Mouse (Mus musculus): ENCODE measurements around the gene Cct5. TPM values are rescaled to one million over a fixed set of nuclear protein-coding genes. Genes with fewer than 3 reads are reported as not detected.

The Cct5 gene
- polyA plus RNA-seq, 1 experiment from 2014 or later: 574 TPM

DNA sequence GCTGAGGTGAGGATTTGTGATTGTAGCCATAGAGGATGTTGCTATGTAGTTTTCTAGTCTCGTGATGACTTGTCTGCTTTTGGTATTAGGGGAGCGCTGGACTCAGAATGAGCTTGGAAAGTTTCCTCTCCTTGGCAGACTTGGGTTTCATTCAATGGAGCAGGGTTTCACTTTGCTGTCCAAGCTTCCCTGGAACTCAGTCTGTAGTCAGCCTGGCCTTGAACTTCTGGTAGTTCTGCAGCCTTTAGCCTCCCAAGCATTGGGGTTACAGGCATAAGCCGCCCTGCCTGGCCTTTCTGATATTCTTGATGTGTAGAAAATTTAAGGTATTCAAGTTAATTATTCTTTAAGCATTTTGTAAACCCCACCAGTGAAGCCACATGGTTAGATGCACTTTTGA, 28.0 kb upstream of the Cct5 start:
- 95% methylated on average over 3 of the region's 3 CpGs for whole genome bisulfite sequencing
- 0 out of 2 replicates have a peak, but pooled peaks cover 1% of the 10 kb centered on the region for H3K36me3 ChIP-seq (ENCODE audit: insufficient read depth, low read length)
- H3K9ac ChIP-seq (replicated peaks; ENCODE audit: low read length): no peak overlapping the region
- no peak overlapping the region for H3K27ac ChIP-seq (ENCODE audit: low read length)
- peaks cover 24% of the 10 kb centered on the region; the same call in 1 of the 2 replicates for H3K4me1 ChIP-seq (ENCODE audit: insufficient read depth, low read length)
- no peaks in the 10 kb centered on the region for H3K27me3 ChIP-seq (ENCODE audit: insufficient read depth, low read length)
- H3K4me3 ChIP-seq (ENCODE audit: low read length): no peak overlapping the region
- no peak for ATAC-seq (ENCODE audit: low FRiP score, low TSS enrichment)
- no peaks in the 10 kb centered on the region for H3K9me3 ChIP-seq (ENCODE audit: low read length)
- H3K4me2 ChIP-seq (replicated peaks; ENCODE audit: low read depth, low read length): no peak overlapping the region

DNA sequence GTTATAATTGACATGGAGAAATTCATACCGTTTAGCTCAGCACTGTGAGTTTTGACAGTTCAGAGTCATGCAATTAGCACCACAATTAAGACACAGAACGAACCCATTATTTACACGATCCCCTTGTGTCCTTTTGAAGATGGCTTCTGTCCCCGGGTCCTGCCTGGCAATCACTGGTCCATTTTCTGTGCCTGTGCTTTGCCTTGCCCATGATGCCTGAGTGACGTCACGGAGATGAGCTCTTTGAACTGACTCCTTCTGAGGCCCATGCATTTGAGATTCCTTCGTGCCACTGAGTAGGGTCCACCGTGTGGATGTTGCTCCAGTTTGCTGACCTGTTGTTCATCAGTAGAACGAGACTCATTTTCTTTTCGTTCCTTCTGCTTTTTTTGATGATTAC, 26.6 kb upstream of the Cct5 start:
- H3K27me3 ChIP-seq (ENCODE audit: insufficient read depth, low read length): no peaks in the 10 kb centered on the region
- H3K4me2 ChIP-seq (replicated peaks; ENCODE audit: low read depth, low read length): no peak overlapping the region
- H3K9ac ChIP-seq (replicated peaks; ENCODE audit: low read length): no peak overlapping the region
- H3K36me3 ChIP-seq (ENCODE audit: insufficient read depth, low read length): 0 out of 2 replicates have a peak, but pooled peaks cover 6% of the 10 kb centered on the region
- H3K4me1 ChIP-seq (ENCODE audit: insufficient read depth, low read length): peaks cover 24% of the 10 kb centered on the region; the same call in 1 of the 2 replicates
- WGBS: 62% methylated on average over 10 of the region's 10 CpGs
- 0 out of 2 replicates have a peak, but pooled peaks cover 2% of the 10 kb centered on the region for H3K9me3 ChIP-seq (ENCODE audit: low read length)
- H3K4me3 ChIP-seq (ENCODE audit: low read length): no peak overlapping the region
- H3K27ac ChIP-seq (ENCODE audit: low read length): no peak overlapping the region
- ATAC-seq (ENCODE audit: low FRiP score, low TSS enrichment): no peak

DNA sequence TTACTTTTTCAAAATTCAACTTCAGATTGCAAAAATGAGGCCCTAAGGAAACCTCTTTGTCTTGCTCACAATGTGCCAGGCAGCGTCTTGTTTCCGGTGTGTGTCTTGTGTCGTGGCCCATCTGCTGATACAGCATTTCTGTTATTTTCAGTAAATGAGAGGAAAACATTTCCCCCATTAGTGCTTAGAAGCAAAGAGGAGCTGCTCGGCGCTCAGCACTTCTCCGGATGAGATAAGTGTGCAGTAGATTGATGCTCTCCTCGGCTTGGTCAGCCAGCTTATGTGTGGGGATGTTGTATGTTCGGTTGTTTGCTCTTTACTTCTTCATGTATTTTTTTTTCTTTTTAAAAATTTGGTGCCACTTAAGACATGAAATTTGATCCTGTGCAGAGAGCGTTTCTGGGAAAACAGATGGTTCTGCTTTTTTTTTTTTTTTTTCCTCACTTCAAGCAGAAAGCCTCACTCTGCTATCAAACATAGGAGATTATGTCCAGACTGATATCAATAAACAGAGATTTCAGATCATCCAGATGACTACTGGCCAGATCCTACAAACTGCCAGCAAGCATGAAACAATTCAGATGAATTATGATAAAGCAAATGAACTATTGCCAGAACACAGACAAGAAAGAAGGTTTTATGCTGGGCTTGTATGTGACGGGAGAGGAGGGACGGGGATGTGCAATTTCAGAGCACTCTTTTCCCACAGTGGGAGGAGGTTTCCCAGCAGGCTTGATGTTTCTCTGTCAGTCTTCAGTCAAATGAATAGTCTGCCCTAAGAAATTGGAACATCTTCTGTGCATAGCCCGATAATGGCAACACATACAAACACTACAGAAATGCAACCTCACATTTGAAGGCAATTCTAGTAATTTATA, 25.9 kb upstream of the Cct5 start:
- no peak for ATAC-seq (ENCODE audit: low FRiP score, low TSS enrichment)

DNA sequence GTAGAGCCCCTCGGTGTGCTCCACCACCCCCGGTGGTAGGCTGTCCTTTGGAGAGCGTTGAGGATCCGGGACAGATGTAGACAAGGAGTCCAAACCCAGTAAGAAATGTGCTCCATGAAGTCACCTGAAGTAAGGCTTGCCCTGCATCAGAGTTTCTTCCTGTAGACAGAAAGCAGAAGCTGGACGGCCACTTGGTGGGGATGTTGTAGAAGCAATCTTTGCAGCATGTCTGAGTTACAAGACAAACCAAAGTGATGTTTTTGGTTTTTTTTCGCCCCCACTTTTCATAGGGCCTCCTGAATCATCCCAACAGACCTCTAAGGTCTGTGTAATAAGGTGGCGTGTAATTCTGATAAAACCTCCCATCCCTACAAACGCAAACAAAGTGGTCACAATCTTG, 17.9 kb upstream of the Cct5 start:
- no peak for ATAC-seq (ENCODE audit: low FRiP score, low TSS enrichment)
- H3K9ac ChIP-seq (replicated peaks; ENCODE audit: low read length): no peak overlapping the region
- 0 out of 2 replicates have a peak, but pooled peaks cover 2% of the 10 kb centered on the region for H3K9me3 ChIP-seq (ENCODE audit: low read length)
- 94% methylated on average over 8 of the region's 8 CpGs for WGBS
- no peak overlapping the region for H3K27ac ChIP-seq (ENCODE audit: low read length)
- H3K4me2 ChIP-seq (replicated peaks; ENCODE audit: low read depth, low read length): no peak overlapping the region
- H3K27me3 ChIP-seq (ENCODE audit: insufficient read depth, low read length): no peaks in the 10 kb centered on the region
- H3K4me1 ChIP-seq (ENCODE audit: insufficient read depth, low read length): no peaks in the 10 kb centered on the region
- H3K4me3 ChIP-seq (ENCODE audit: low read length): no peak overlapping the region
- H3K36me3 ChIP-seq (ENCODE audit: insufficient read depth, low read length): peaks cover 23% of the 10 kb centered on the region

More for the DNA sequence above, 25.9 kb upstream of the Cct5 start:
- H3K9me3 ChIP-seq (ENCODE audit: low read length): 0 out of 2 replicates have a peak, but pooled peaks cover 2% of the 10 kb centered on the region
- H3K9ac ChIP-seq (replicated peaks; ENCODE audit: low read length): no peak overlapping the region
- H3K4me1 ChIP-seq (ENCODE audit: insufficient read depth, low read length): peaks cover 21% of the 10 kb centered on the region; the same call in 1 of the 2 replicates
- peak overlapping the region; percentile 55; the same call in 1 of the 2 replicates for H3K27ac ChIP-seq (ENCODE audit: low read length)
- WGBS: 38% methylated on average over 12 of the region's 12 CpGs
- no peak overlapping the region for H3K4me2 ChIP-seq (replicated peaks; ENCODE audit: low read depth, low read length)
- no peaks in the 10 kb centered on the region for H3K27me3 ChIP-seq (ENCODE audit: insufficient read depth, low read length)
- H3K4me3 ChIP-seq (ENCODE audit: low read length): no peak overlapping the region
- 0 out of 2 replicates have a peak, but pooled peaks cover 6% of the 10 kb centered on the region for H3K36me3 ChIP-seq (ENCODE audit: insufficient read depth, low read length)

DNA sequence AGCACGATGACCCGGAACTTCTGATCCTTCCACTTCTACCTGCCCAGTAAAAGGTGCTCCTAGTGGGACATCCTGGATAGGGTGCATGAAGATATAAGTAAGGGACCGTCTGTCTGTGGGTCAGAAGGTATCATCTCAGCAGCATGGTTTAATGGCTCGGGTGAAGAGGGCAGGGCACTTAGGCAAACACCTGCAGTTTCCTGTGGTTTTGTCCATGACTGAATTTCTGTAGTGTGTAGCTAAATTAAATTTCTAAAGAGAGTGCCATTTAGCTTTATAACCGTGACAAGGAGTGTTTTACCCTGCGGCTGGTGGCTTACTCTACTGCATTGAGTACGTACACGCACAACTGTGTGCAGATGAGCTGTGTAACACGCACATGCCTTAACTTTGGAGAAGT, 15.7 kb upstream of the Cct5 start:
- Histone ChIP-seq H3K4me1 (ENCODE audit: insufficient read depth, low read length) (no peaks in the 10 kb centered on the region), H3K27ac (ENCODE audit: low read length) (no peak overlapping the region), H3K27me3 (ENCODE audit: insufficient read depth, low read length) (no peaks in the 10 kb centered on the region), H3K9me3 (ENCODE audit: low read length) (no peaks in the 10 kb centered on the region), H3K36me3 (ENCODE audit: insufficient read depth, low read length) (peaks cover 18% of the 10 kb centered on the region), H3K4me3 (ENCODE audit: low read length) (no peak overlapping the region), H3K9ac (replicated peaks; ENCODE audit: low read length) (no peak overlapping the region), H3K4me2 (replicated peaks; ENCODE audit: low read depth, low read length) (no peak overlapping the region)
- WGBS: 87% methylated on average over 9 of the region's 9 CpGs
- no peak for ATAC-seq (ENCODE audit: low FRiP score, low TSS enrichment)

DNA sequence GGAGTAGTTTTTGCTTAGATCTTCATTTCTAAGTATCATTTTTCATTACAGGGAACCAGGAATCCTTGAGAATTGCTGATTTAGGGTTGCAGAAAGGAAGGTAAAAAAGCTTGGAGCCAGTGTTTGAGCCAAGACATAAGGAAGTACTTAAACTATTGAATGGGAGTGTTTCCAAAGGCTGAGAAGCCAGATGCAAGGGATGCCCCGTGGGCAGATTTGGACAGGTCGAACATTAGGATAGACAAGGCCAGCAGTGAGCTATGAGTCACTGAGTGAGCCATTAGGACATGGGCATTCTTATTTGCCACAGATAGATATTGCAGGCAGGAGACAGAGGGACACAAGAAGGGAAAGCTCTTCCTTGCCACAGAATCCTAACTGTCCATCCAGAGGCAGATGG, 13.1 kb upstream of the Cct5 start:
- WGBS: 86% methylated on average over 2 of the region's 2 CpGs

DNA sequence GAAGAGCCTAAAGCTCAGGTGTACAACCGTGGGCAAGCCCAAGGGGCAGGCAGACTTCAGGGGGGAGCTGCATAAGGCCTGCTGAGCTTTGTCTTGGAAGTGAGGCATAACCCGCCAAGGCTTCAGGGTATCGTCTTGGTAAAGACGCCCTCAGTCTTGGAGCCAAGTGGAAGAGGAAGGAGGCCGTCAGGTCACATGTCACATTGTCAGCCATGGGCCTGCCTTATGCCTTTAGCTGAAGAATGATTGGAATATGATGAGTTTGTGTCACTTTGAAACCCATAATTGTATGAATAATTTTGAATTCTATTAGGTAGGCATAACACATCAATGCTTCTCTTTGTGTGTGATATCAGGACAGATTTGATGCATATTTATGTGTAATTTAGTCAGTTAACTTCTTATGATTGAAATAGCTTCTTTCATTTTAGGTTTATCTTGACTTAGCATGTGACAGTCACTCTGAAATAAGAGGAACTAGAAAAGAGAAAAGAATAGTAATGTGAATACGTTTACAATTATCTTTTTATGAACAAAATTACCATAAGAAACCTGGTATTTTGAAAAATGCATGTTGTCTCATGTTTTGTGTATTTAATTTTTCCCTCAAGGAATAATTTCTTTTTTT, 12.3 kb upstream of the Cct5 start:
- Histone ChIP-seq H3K9me3 (ENCODE audit: low read length) (no peaks in the 10 kb centered on the region), H3K9ac (replicated peaks; ENCODE audit: low read length) (no peak overlapping the region), H3K27me3 (ENCODE audit: insufficient read depth, low read length) (no peaks in the 10 kb centered on the region), H3K4me1 (ENCODE audit: insufficient read depth, low read length) (no peaks in the 10 kb centered on the region), H3K4me2 (replicated peaks; ENCODE audit: low read depth, low read length) (no peak overlapping the region), H3K4me3 (ENCODE audit: low read length) (no peak overlapping the region), H3K27ac (ENCODE audit: low read length) (no peak overlapping the region), H3K36me3 (ENCODE audit: insufficient read depth, low read length) (peaks cover 6% of the 10 kb centered on the region; the same call in 1 of the 2 replicates)
- no peak for ATAC-seq (ENCODE audit: low FRiP score, low TSS enrichment)
- 87% methylated on average over 6 of the region's 6 CpGs for WGBS

More for the DNA sequence above, 13.1 kb upstream of the Cct5 start:
- ATAC-seq (ENCODE audit: low FRiP score, low TSS enrichment): no peak
- Histone ChIP-seq H3K27me3 (ENCODE audit: insufficient read depth, low read length) (no peaks in the 10 kb centered on the region), H3K4me3 (ENCODE audit: low read length) (no peak overlapping the region), H3K27ac (ENCODE audit: low read length) (no peak overlapping the region), H3K9me3 (ENCODE audit: low read length) (no peaks in the 10 kb centered on the region), H3K36me3 (ENCODE audit: insufficient read depth, low read length) (peaks cover 13% of the 10 kb centered on the region), H3K4me1 (ENCODE audit: insufficient read depth, low read length) (no peaks in the 10 kb centered on the region), H3K4me2 (replicated peaks; ENCODE audit: low read depth, low read length) (no peak overlapping the region), H3K9ac (replicated peaks; ENCODE audit: low read length) (no peak overlapping the region)

DNA sequence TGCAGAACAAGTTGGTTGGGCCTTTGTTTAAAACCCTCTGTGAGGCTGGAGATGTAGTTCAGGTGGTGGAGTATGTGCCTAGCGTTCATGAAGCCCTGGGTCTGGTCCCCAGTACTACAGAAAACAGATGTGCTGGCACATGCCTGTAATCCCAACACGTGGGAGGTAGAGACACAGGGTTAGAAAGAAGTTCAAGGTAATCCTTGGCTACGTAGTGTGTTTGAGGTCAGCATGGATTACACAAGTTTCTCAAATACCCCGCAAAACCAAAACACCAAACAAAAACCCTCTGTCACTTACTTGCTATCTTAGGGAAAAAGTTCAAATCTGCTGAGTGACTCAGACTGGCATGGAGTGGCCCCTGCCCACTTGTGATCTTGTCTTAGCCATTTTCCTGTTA, 10.4 kb upstream of the Cct5 start:
- 84% methylated on average over 4 of the region's 4 CpGs for WGBS
- Histone ChIP-seq H3K4me2 (replicated peaks; ENCODE audit: low read depth, low read length) (no peak overlapping the region), H3K36me3 (ENCODE audit: insufficient read depth, low read length) (peaks cover 3% of the 10 kb centered on the region; the same call in 1 of the 2 replicates), H3K9ac (replicated peaks; ENCODE audit: low read length) (no peak overlapping the region), H3K4me1 (ENCODE audit: insufficient read depth, low read length) (no peaks in the 10 kb centered on the region), H3K27ac (ENCODE audit: low read length) (no peak overlapping the region), H3K27me3 (ENCODE audit: insufficient read depth, low read length) (no peaks in the 10 kb centered on the region), H3K4me3 (ENCODE audit: low read length) (no peak overlapping the region), H3K9me3 (ENCODE audit: low read length) (no peaks in the 10 kb centered on the region)
- no peak for ATAC-seq (ENCODE audit: low FRiP score, low TSS enrichment)

DNA sequence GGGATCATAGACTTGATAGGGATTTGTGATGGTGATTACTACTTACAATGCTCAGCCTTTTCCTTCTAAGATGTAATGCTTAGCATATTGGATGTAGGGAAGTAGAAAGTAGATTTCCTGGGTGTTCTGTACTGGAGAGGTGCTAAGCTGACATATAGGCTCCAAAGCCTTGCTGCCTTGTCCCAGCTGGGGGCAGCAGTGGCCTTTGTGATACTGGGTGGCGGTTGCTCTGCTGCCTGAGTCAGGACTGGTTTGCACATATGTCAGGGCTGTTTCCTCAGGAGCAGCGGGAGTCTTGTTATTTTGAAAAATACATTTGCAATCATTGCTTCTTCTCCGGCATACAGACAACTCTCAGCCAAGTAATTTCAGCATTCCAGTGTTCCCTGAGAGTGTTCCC, 9.4 kb upstream of the Cct5 start:
- no peaks in the 10 kb centered on the region for H3K36me3 ChIP-seq (ENCODE audit: insufficient read depth, low read length)
- no peaks in the 10 kb centered on the region for H3K27me3 ChIP-seq (ENCODE audit: insufficient read depth, low read length)
- H3K9ac ChIP-seq (replicated peaks; ENCODE audit: low read length): no peak overlapping the region
- no peaks in the 10 kb centered on the region for H3K9me3 ChIP-seq (ENCODE audit: low read length)
- H3K4me3 ChIP-seq (ENCODE audit: low read length): no peak overlapping the region
- 68% methylated on average over 3 of the region's 3 CpGs for WGBS
- no peak for ATAC-seq (ENCODE audit: low FRiP score, low TSS enrichment)
- H3K4me2 ChIP-seq (replicated peaks; ENCODE audit: low read depth, low read length): no peak overlapping the region
- H3K27ac ChIP-seq (ENCODE audit: low read length): no peak overlapping the region
- H3K4me1 ChIP-seq (ENCODE audit: insufficient read depth, low read length): peaks cover 2% of the 10 kb centered on the region; the same call in 1 of the 2 replicates

DNA sequence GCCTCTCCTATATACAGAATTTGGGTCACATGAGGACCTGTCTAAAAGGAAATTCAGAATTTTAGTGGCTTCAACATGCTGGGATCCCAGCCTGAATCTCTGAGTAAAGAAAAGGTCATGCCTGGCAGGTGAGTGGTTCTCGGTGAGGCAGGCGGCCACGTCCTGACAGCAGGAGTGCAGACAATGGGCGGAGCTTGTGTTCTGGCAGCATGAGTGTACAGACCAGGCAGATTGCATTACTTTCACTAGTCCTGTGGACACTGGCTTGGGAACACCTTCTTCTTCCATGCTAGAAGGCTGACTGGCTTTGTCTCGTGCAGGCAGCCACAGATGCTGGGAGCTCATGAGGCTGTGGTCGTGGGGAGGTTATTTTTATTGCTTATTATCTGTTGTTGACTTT, 5.2 kb upstream of the Cct5 start:
- WGBS: 58% methylated on average over 6 of the region's 6 CpGs

More for the DNA sequence above, 5.2 kb upstream of the Cct5 start:
- no peak overlapping the region for H3K4me3 ChIP-seq (ENCODE audit: low read length)
- peaks cover 12% of the 10 kb centered on the region for H3K4me1 ChIP-seq (ENCODE audit: insufficient read depth, low read length)
- no peaks in the 10 kb centered on the region for H3K27me3 ChIP-seq (ENCODE audit: insufficient read depth, low read length)
- no peaks in the 10 kb centered on the region for H3K36me3 ChIP-seq (ENCODE audit: insufficient read depth, low read length)
- ATAC-seq (ENCODE audit: low FRiP score, low TSS enrichment): no peak
- no peaks in the 10 kb centered on the region for H3K9me3 ChIP-seq (ENCODE audit: low read length)
- H3K9ac ChIP-seq (replicated peaks; ENCODE audit: low read length): no peak overlapping the region
- no peak overlapping the region for H3K4me2 ChIP-seq (replicated peaks; ENCODE audit: low read depth, low read length)
- H3K27ac ChIP-seq (ENCODE audit: low read length): no peak overlapping the region
